Mouse (Mus musculus) E14TG2a.4 (cell line): ENCODE results near the gene Cdk10.

Source experiments
- CTCF ChIP-seq: conservative IDR thresholded peaks from 2 replicates; pipeline ENCODE4 v1.5.1; 2014; ENCODE audit warnings: low read length
- NANOG ChIP-seq: IDR thresholded peaks from 2 replicates; pipeline ENCODE4 v1.6.1; 2014; ENCODE audit warnings: borderline replicate concordance, low read length, mixed read lengths
- POU5F1 ChIP-seq: IDR thresholded peaks from 2 replicates; pipeline ENCODE4 v1.6.1; 2014; ENCODE audit warnings: low read length, borderline replicate concordance

DNA sequence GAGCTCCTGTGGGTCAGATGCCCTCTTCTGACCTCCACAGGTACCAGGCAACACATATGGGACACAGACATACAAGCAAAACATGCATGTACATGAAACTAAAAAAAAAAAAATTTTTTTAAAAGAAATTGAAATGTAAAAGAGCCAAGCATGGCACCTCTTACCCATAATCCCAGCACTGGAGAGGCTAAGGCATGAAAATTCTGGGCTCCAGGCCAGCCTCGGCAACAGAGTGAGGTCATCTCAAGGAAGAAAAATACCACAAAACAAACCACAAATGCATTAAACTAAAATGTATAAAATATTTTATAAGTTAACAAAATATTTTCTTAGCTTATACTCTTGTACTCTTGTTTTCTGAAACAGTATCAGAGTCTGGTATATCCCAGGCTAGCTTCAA, 3.7 kb upstream of the Cdk10 start:
- TF ChIP-seq CTCF (no peak), NANOG (no peak), POU5F1 (no peak)
